Comparison of ENCODE assay signal across 13 mouse cellular contexts in genomic region chr7:68293997-68294789, GRCm38 (mm10). TPM values are rescaled to one million over a fixed set of nuclear protein-coding genes. Genes with fewer than 3 reads are reported as not detected.
DNase-seq lines count a peak whose midpoint lies in the region; ATAC-seq lines count a peak whose summit lies in the region.
"Had no signal": no experiment of that assay in that cellular context is flagged by ENCODE, and none has a peak within 500 bp of the region (broad histone marks: within the 10 kb centered on the region; RNA-seq: fewer than 3 reads in every experiment).

No protein-coding gene starts in this region.

- no peak for DNase-seq in heart, postnatal 4 days
- DNase-seq in NIH3T3 (ENCODE audit: low read depth): peak; percentile 71
- peak; percentile 28 for DNase-seq in embryonic facial prominence, embryonic 11.5 days (ENCODE audit: low spot score)
- DNase-seq in limb, embryonic 11.5 days (ENCODE audit: low spot score): peak; percentile 46
- DNase-seq in testis, postnatal 14 days (ENCODE audit: low spot score): no peak
- DNase-seq in adrenal gland, adult 8-10 months: no peak
- DNase-seq in adrenal gland, postnatal 36 days: no peak
- DNase-seq: cerebellum, postnatal 14 days; liver had no signal

- peak overlapping the region; percentile 29 for H3K4me2 ChIP-seq in heart, embryonic 16.5 days (ENCODE audit: low read depth, low read length)
- H3K4me2 ChIP-seq in embryonic facial prominence, embryonic 11.5 days (ENCODE audit: low read depth, low read length): no peak overlapping the region
- H3K4me2 ChIP-seq in limb, embryonic 11.5 days (ENCODE audit: low read depth, severe bottlenecking): no peak overlapping the region
- H3K4me2 ChIP-seq: hindbrain, embryonic 13.5 days had no signal

- H3K4me1 ChIP-seq in heart, embryonic 16.5 days (ENCODE audit: control insufficient read depth, insufficient read depth, low read length): peaks cover 7% of the 10 kb centered on the region; the same call in 1 of the 2 replicates
- H3K4me1 ChIP-seq in embryonic facial prominence, embryonic 11.5 days (ENCODE audit: control insufficient read depth, insufficient read depth, low read length): no peaks in the 10 kb centered on the region
- 0 out of 2 replicates have a peak, but pooled peaks cover 2% of the 10 kb centered on the region for H3K4me1 ChIP-seq in limb, embryonic 11.5 days (ENCODE audit: control insufficient read depth, insufficient read depth, low read length)
- H3K4me1 ChIP-seq: hindbrain, embryonic 13.5 days had no signal

- H3K27ac ChIP-seq in heart, embryonic 16.5 days (ENCODE audit: low read length): peak overlapping the region; percentile 52
- peak overlapping the region; percentile 43 for H3K27ac ChIP-seq in embryonic facial prominence, embryonic 11.5 days (replicated peaks; ENCODE audit: low read depth, low read length)
- peak overlapping the region; percentile 63; the same call in 1 of the 2 replicates for H3K27ac ChIP-seq in limb, embryonic 11.5 days (replicated peaks; ENCODE audit: low read depth, low read length)
- H3K27ac ChIP-seq: hindbrain, embryonic 13.5 days; layer of hippocampus, adult 2 months had no signal

- H3K9me3 ChIP-seq in heart, embryonic 16.5 days (replicated peaks; ENCODE audit: control insufficient read depth, low read length): no peaks in the 10 kb centered on the region
- H3K9me3 ChIP-seq in embryonic facial prominence, embryonic 11.5 days (replicated peaks; ENCODE audit: control insufficient read depth, low read length): no peaks in the 10 kb centered on the region
- no peaks in the 10 kb centered on the region for H3K9me3 ChIP-seq in limb, embryonic 11.5 days (ENCODE audit: control insufficient read depth, low read length)
- H3K9me3 ChIP-seq: hindbrain, embryonic 13.5 days had no signal

- 49% methylated on average over 16 of the region's 16 CpGs for WGBS in heart, embryonic 16.5 days
- 53% methylated on average over 16 of the region's 16 CpGs for WGBS in embryonic facial prominence, embryonic 11.5 days
- 58% methylated on average over 16 of the region's 16 CpGs for WGBS in limb, embryonic 11.5 days

- H3K27me3 ChIP-seq in heart, embryonic 16.5 days (ENCODE audit: control insufficient read depth, insufficient read depth, low read length): no peaks in the 10 kb centered on the region
- H3K27me3 ChIP-seq in embryonic facial prominence, embryonic 11.5 days (ENCODE audit: control insufficient read depth, insufficient read depth, low read length): no peaks in the 10 kb centered on the region
- no peaks in the 10 kb centered on the region for H3K27me3 ChIP-seq in limb, embryonic 11.5 days (ENCODE audit: control insufficient read depth, insufficient read depth, low read length)
- H3K27me3 ChIP-seq: hindbrain, embryonic 13.5 days had no signal

- H3K36me3 ChIP-seq in heart, embryonic 16.5 days (ENCODE audit: control insufficient read depth, insufficient read depth): no peaks in the 10 kb centered on the region
- H3K36me3 ChIP-seq in embryonic facial prominence, embryonic 11.5 days (replicated peaks; ENCODE audit: control insufficient read depth, insufficient read depth, low read depth, low read length): no peaks in the 10 kb centered on the region
- H3K36me3 ChIP-seq in limb, embryonic 11.5 days (ENCODE audit: control insufficient read depth, insufficient read depth, low read length): no peaks in the 10 kb centered on the region
- H3K36me3 ChIP-seq: hindbrain, embryonic 13.5 days had no signal

- H3K4me3 ChIP-seq in heart, embryonic 16.5 days (ENCODE audit: low read length): no peak overlapping the region
- H3K4me3 ChIP-seq in embryonic facial prominence, embryonic 11.5 days (ENCODE audit: low read depth, low read length): no peak overlapping the region
- no peak overlapping the region for H3K4me3 ChIP-seq in limb, embryonic 11.5 days (ENCODE audit: low read depth, low read length)
- H3K4me3 ChIP-seq: hindbrain, embryonic 13.5 days; layer of hippocampus, adult 2 months had no signal

- no peak overlapping the region for H3K9ac ChIP-seq in heart, embryonic 16.5 days (ENCODE audit: low read length)
- H3K9ac ChIP-seq in embryonic facial prominence, embryonic 11.5 days (replicated peaks; ENCODE audit: low read length): no peak overlapping the region
- H3K9ac ChIP-seq in limb, embryonic 11.5 days (ENCODE audit: low read length): no peak overlapping the region
- H3K9ac ChIP-seq: hindbrain, embryonic 13.5 days had no signal

- ATAC-seq in heart, embryonic 16.5 days (replicated peaks; ENCODE audit: extremely low read depth, insufficient read depth, low FRiP score): peak; percentile 52; the same call in 1 of the 2 replicates
- no peak; the same call in 1 of the 2 replicates for ATAC-seq in embryonic facial prominence, embryonic 11.5 days (replicated peaks; ENCODE audit: insufficient number of reproducible peaks, low FRiP score, low TSS enrichment, low read depth)
- ATAC-seq in limb, embryonic 11.5 days (ENCODE audit: insufficient number of reproducible peaks, low FRiP score, low TSS enrichment, low read depth): peak; percentile 68; the same call in 1 of the 2 replicates

RNA-seq across cellular contexts. Expression of gene Fam169b, which starts 20.6 kb away (rescaled TPM):
- 7.2 and 15.1 TPM in 2 replicates for polyA plus RNA-seq in heart, embryonic 16.5 days (2015; fragmentation: Nextera tagmentation; extraction: Ambion mirVana)
- under 1 TPM in 1 of 2 experiments, not detected in 1; 0.24 TPM for total RNA-seq in heart, postnatal 4 days (2021)
- polyA plus RNA-seq in embryonic facial prominence, embryonic 11.5 days (2014; fragmentation: Nextera tagmentation; extraction: Ambion mirVana): 1.7 and 2.0 TPM in 2 replicates
- polyA plus RNA-seq in limb, embryonic 11.5 days (2014; fragmentation: Nextera tagmentation; extraction: Ambion mirVana): 1.5 and 2.0 TPM in 2 replicates
- under 1 TPM; 0.12 to 0.17 (median 0.15) TPM for total RNA-seq in adrenal gland, adult 8-10 months (2022)
- under 1 TPM in 1 of 2 experiments, not detected in 1; 0.26 TPM for total RNA-seq in adrenal gland, postnatal 36 days (2021)

RNA-seq across cellular contexts. Expression of gene Pgpep1l, which starts 30.2 kb away (rescaled TPM):
- 0.71 TPM in 1 of 2 replicates, not detected in the other for polyA plus RNA-seq in heart, embryonic 16.5 days (2015; fragmentation: Nextera tagmentation; extraction: Ambion mirVana)
- total RNA-seq in heart, postnatal 4 days (2021): not detected
- polyA plus RNA-seq in embryonic facial prominence, embryonic 11.5 days (2014; fragmentation: Nextera tagmentation; extraction: Ambion mirVana): not detected in 2 replicates
- polyA plus RNA-seq in limb, embryonic 11.5 days (2014; fragmentation: Nextera tagmentation; extraction: Ambion mirVana): not detected in 2 replicates
- total RNA-seq in adrenal gland, adult 8-10 months (2022): under 1 TPM in 1 of 4 experiments, not detected in 3; 0.59 TPM
- not detected for total RNA-seq in adrenal gland, postnatal 36 days (2021)
- total RNA-seq: megakaryocyte, adult 5-6 weeks had no signal
- polyA plus RNA-seq: hindbrain, embryonic 13.5 days had no signal

Comparison
In these comparisons a context has a peak if more than half of its experiments do, and no peak if none do; other contexts are left out.
1. DNase-seq: peak in NIH3T3 (single experiment), embryonic facial prominence, embryonic 11.5 days (single experiment) and limb, embryonic 11.5 days (single experiment); none in heart, postnatal 4 days (single experiment), testis, postnatal 14 days (single experiment), adrenal gland, adult 8-10 months (single experiment) and adrenal gland, postnatal 36 days (0 of 2).
2. Peak in every context shown above with its lines, with median percentiles within 50 percentile points of each other: H3K27ac ChIP-seq.